18 mouse cellular contexts compared by ENCODE assay signal in genomic region chr6:22140786-22141185, GRCm38 (mm10).
A peak's percentile ranks its signal among the peaks of the same experiment; 100 is the strongest.
DNase-seq lines count a peak whose midpoint lies in the region; ATAC-seq and TF ChIP-seq lines count a peak whose summit lies in the region.
"Had no signal": no experiment of that assay in that cellular context is flagged by ENCODE, and none has a peak within 500 bp of the region (broad histone marks: within the 10 kb centered on the region; RNA-seq: fewer than 3 reads in every experiment).

No protein-coding gene starts in this region.

- H3K27me3 ChIP-seq in limb, embryonic 14.5 days (ENCODE audit: control insufficient read depth, insufficient read depth, low read length): no peaks in the 10 kb centered on the region
- no peaks in the 10 kb centered on the region for H3K27me3 ChIP-seq in limb, embryonic 10.5 days (ENCODE audit: low read depth, poor library complexity, severe bottlenecking)
- H3K27me3 ChIP-seq in stomach, embryonic 14.5 days (ENCODE audit: control insufficient read depth, insufficient read depth, low read length): no peaks in the 10 kb centered on the region
- H3K27me3 ChIP-seq: forebrain, embryonic 13.5 days; heart, embryonic 12.5 days had no signal

- ATAC-seq in limb, embryonic 14.5 days (ENCODE audit: low FRiP score, low read depth): 0 out of 2 replicates have a peak, but pooled peaks have one; percentile 44
- 0 out of 2 replicates have a peak, but pooled peaks have one; percentile 37 for ATAC-seq in stomach, embryonic 14.5 days (ENCODE audit: insufficient number of reproducible peaks, insufficient read depth, low FRiP score, low read depth)
- ATAC-seq: forebrain, embryonic 13.5 days had no signal

- DNase-seq in heart, adult 11 months: peak; percentile 81
- DNase-seq in heart, adult 9 months (ENCODE audit: low spot score in 2 of 2): no peak
- peak; percentile 27 for DNase-seq in limb, embryonic 14.5 days (ENCODE audit: low spot score)
- DNase-seq in limb, embryonic 10.5 days (ENCODE audit: low spot score): no peak
- DNase-seq in fat pad, adult 2 months (ENCODE audit: extremely low read depth, low read depth, low spot score): peak; percentile 39
- no peak for DNase-seq in gastrocnemius, postnatal 14 days
- DNase-seq in right cerebral cortex, postnatal 14 days: no peak
- DNase-seq: adrenal gland, adult 2 months; adrenal gland, postnatal 25 days; cerebellum, adult 8-10 months; gastrocnemius, adult 2 months; gastrocnemius, postnatal 36 days; heart, adult 2 months had no signal

- no peak for TF ChIP-seq POLR2A in limb, embryonic 14.5 days (IDR thresholded peaks at IDR 0.05; ENCODE audit: borderline replicate concordance, extremely low read depth, insufficient read depth, insufficient read length)

- WGBS in limb, embryonic 14.5 days: 34% methylated on average over 8 of the region's 8 CpGs
- WGBS in limb, embryonic 10.5 days: 54% methylated on average over 8 of the region's 8 CpGs
- WGBS in stomach, embryonic 14.5 days: 36% methylated on average over 8 of the region's 8 CpGs

- peaks cover 17% of the 10 kb centered on the region for H3K36me3 ChIP-seq in limb, embryonic 14.5 days (ENCODE audit: control insufficient read depth, insufficient read depth, low read length)
- peaks cover 64% of the 10 kb centered on the region for H3K36me3 ChIP-seq in limb, embryonic 10.5 days
- H3K36me3 ChIP-seq in stomach, embryonic 14.5 days (ENCODE audit: control insufficient read depth, insufficient read depth, low read length): no peaks in the 10 kb centered on the region
- H3K36me3 ChIP-seq: heart, embryonic 12.5 days; hindbrain, embryonic 10.5 days had no signal

- H3K4me3 ChIP-seq in limb, embryonic 14.5 days (replicated peaks; ENCODE audit: low read length): no peak overlapping the region
- no peak overlapping the region for H3K4me3 ChIP-seq in limb, embryonic 10.5 days
- no peak overlapping the region for H3K4me3 ChIP-seq in stomach, embryonic 14.5 days (ENCODE audit: low read depth, low read length)
- H3K4me3 ChIP-seq: forebrain, embryonic 13.5 days; gastrocnemius, adult 2 months; heart, adult 2 months; heart, embryonic 12.5 days; hindbrain, embryonic 10.5 days had no signal

- H3K9ac ChIP-seq in limb, embryonic 14.5 days (ENCODE audit: low read depth, low read length, severe bottlenecking): no peak overlapping the region
- no peak overlapping the region for H3K9ac ChIP-seq in stomach, embryonic 14.5 days (replicated peaks; ENCODE audit: low read depth, low read length)
- H3K9ac ChIP-seq: forebrain, embryonic 13.5 days; heart, embryonic 12.5 days; hindbrain, embryonic 14.5 days had no signal

- intact Hi-C loops in gastrocnemius, postnatal 14 days (cut with DNase I; ENCODE audit: low total_unique reads): no loop called here

- H3K9me3 ChIP-seq in limb, embryonic 14.5 days (ENCODE audit: control insufficient read depth, low read length): no peaks in the 10 kb centered on the region
- no peaks in the 10 kb centered on the region for H3K9me3 ChIP-seq in limb, embryonic 10.5 days (replicated peaks)
- no peaks in the 10 kb centered on the region for H3K9me3 ChIP-seq in stomach, embryonic 14.5 days (ENCODE audit: control insufficient read depth, low read depth, low read length)
- H3K9me3 ChIP-seq: forebrain, embryonic 13.5 days; heart, embryonic 12.5 days; hindbrain, embryonic 10.5 days had no signal

- H3K27ac ChIP-seq in limb, embryonic 14.5 days (replicated peaks; ENCODE audit: low read depth, low read length): no peak overlapping the region
- H3K27ac ChIP-seq in limb, embryonic 10.5 days: no peak overlapping the region
- H3K27ac ChIP-seq in stomach, embryonic 14.5 days (ENCODE audit: low read length): peak overlapping the region; percentile 21; the same call in 1 of the 2 replicates
- H3K27ac ChIP-seq: forebrain, embryonic 13.5 days; gastrocnemius, adult 2 months; heart, adult 2 months; hindbrain, embryonic 10.5 days; hindbrain, embryonic 14.5 days had no signal

- no peak overlapping the region for H3K4me2 ChIP-seq in limb, embryonic 14.5 days (replicated peaks; ENCODE audit: low read depth, low read length, severe bottlenecking)
- H3K4me2 ChIP-seq in stomach, embryonic 14.5 days (replicated peaks; ENCODE audit: low read depth, low read length): no peak overlapping the region
- H3K4me2 ChIP-seq: forebrain, embryonic 13.5 days; heart, embryonic 12.5 days; hindbrain, embryonic 14.5 days had no signal

- H3K4me1 ChIP-seq in limb, embryonic 14.5 days (ENCODE audit: control insufficient read depth, insufficient read depth, low read length): no peaks in the 10 kb centered on the region
- no peaks in the 10 kb centered on the region for H3K4me1 ChIP-seq in limb, embryonic 10.5 days
- no peaks in the 10 kb centered on the region for H3K4me1 ChIP-seq in stomach, embryonic 14.5 days (ENCODE audit: control insufficient read depth, insufficient read depth, low read length)
- H3K4me1 ChIP-seq: forebrain, embryonic 13.5 days; heart, embryonic 12.5 days; hindbrain, embryonic 10.5 days had no signal

Comparison
In these comparisons a context has a peak if more than half of its experiments do, and no peak if none do; other contexts are left out.
1. DNase-seq: peak in heart, adult 11 months (single experiment), limb, embryonic 14.5 days (single experiment) and fat pad, adult 2 months (single experiment); none in heart, adult 9 months (0 of 2), limb, embryonic 10.5 days (single experiment), gastrocnemius, postnatal 14 days (single experiment) and right cerebral cortex, postnatal 14 days (single experiment).